Mouse (Mus musculus) v-Abl transformed pro-B cells (cell line): ENCODE data around the gene Med28.

Source experiments
- in situ Hi-C, 2 experiments: fragments of 400-800 bp; cut with MboI; formaldehyde crosslinking; loops; one replicate each; pipeline ENCODE4 v1.15.1; 2025; ENCODE audit not compliant: unreplicated experiment in 2 of 2

Gene Med28

DNA sequence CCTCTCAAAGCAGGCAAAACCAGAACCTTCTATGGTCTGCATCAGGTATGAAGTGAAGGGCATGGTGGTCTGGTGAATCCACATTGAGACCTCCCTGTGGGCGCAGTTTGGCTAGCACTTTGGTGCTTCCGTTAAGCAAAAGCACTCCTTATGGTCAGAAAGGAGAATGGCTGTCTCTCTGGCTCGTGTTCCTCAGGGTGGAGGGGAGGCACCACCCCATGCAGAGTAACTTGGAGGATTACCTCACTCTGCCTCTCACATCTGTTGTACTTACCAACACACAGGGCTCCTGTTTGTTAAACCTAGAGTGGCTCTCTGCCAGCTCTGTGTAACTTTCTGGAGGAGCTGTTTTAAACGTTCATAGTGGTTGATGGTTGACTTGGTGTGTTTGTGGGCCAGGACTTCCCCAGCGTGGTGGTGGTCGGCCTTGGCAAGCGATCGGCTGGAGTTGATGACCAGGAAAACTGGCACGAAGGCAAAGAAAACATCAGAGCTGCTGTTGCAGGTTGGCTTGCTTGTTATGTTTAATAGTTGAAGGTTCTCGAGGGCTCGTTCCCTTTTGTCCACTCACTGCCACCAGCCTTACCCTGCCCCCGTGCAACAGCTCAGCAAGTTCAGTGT, 23.0 kb upstream of the Med28 start:
- in situ Hi-C loops, result loop anchor here (25.0 kb wide), 1 partner anchor 365 kb away; the partner anchor contains the start of gene Lcorl (in 2 of the 2)

DNA sequence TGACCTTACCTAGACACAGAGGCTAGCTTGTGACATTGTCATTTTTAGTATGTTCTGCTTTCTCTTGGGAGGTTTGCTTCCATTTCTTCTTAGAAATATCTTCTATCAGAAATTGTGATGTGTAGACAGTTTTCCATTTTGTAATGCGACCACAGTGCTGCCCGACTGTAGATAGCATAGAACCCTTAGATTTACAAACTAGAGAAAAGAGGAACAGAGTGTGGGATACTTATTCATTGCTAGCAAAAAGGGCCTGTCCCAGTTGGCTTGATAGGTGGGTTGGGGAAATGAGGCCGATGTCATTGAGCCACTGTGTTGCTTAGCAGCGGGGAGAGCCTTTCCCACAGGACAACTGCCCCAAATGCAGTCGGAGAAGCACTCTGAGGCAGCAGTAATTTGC, 22.5 kb upstream of the Med28 start:
- in situ Hi-C loops, result loop anchor here (25.0 kb wide), 1 partner anchor 365 kb away; the partner anchor contains the start of gene Lcorl (in 2 of the 2)

DNA sequence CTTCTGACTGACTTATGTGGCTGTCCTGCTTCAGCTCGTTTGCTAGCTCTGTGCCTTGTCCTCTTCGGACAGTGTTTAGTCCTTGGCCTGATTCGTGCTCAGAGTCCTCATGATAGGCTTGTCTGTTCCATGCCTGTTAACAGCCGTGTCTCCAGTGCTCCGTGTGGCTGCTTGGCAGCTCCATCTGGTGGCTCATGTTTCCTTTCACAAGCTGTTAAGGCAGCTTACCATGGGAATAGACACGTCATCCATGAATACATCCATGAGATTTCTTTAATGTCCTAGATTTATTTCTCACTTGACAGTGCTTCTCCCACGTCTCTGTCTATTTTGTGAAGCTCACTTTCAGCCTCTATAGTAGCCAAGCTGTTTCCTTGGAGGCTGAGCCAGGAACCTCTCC, 10.0 kb upstream of the Med28 start:
- in situ Hi-C loops, result no loop called here

DNA sequence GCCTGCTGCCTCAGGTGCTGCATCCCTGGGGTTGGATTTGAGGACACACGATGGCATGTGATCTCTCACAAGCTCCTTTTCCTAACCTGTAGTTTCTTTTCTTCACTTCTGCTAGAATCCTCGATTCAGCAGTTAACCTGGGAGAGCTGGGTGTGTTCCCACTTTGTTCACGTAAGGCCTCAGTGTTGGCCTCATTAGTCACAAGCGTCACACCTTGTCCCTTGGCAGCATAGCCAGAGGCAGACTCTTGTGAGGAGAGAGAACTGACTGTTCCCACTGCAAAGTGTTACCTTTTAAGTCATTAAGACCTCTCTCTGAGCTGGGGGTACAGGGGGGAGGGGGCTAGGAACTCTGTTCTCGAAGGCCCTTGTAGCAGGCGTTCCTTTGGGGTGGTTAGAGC, 7.1 kb upstream of the Med28 start:
- in situ Hi-C loops, result no loop called here

DNA sequence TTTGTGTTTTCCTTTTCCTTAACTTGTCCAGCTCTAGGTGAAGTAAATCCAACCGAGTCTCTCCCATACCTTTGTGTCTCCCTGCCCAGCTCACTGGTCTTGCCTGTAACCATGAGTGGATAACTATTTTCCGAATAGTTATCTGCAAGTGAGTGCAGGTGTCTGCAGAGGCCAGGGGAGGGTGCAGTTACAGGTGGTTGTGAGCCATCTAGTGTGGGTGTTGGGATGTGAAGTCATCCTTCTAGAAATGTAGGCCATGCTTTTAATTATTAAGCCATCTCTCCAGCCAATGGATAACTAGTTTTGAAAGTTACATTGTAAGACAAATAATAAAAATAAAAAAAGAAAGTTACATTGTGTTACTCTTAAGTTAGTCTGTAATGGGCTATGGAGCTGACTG, 6.5 kb upstream of the Med28 start:
- in situ Hi-C loops, result no loop called here

DNA sequence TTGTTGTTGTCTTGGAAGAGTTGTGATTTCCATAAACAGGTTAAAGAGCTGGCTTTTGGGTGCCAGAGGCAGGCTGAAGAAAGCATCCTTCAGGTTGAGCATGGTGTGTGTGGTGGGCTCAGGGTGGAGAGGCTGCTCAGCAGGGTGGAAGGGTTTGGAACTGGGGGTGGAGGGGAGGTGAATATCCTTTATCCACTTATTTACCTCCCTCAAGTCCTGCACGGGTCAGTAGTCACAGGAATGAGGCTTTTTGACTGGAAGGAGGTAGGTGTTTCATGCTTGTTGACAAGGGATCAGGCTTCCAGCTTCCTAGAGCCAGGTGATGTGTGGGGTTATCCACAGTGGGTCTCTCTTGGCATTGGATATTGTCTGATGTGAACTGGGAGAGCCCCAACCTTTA, 5.4 kb upstream of the Med28 start:
- in situ Hi-C loops, result no loop called here

DNA sequence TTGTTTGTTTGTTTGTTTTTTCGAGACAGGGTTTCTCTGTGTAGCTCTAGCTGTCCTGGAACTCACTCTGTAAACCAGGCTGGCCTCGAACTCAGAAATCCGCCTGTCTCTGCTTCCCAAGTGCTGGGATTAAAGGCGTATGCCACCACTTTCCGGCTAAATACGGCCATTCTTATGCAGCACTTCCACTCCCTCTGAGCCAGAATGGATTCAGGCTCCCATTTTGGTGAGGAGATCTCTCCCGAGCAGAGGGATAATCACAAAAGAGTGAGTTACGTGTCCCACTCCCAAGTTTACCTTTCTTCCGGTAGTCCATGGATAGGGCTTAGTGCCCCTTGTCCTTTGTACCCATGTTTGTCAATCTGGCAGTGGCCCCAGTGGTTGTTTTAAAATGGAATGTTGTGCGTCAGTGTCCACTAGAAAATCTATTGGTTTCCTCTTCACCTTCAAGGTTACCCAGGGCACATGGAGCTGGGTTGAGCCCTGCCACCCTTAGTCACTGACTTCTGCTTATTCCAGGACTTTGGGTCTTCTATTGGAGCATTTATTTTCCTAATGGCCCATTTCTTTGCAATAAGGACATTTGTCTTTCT, 4.8 kb upstream of the Med28 start:
- in situ Hi-C loops, result no loop called here

DNA sequence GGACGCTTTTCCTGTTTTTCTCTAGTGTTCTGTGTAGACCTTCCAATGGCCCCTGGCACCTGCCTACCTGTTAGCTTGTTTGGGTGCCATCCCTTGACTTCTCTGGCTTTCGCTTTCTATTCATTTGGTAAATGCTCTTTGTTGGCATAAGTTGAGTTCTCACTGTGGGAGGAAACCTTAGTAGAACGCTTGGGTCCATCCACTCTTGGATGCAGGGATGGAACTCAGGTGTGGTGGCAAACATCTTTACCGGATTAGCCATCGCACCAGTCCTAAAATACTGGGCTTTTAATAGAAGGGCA, 731 bp downstream of the Med28 start:
- in situ Hi-C loops, result no loop called here

DNA sequence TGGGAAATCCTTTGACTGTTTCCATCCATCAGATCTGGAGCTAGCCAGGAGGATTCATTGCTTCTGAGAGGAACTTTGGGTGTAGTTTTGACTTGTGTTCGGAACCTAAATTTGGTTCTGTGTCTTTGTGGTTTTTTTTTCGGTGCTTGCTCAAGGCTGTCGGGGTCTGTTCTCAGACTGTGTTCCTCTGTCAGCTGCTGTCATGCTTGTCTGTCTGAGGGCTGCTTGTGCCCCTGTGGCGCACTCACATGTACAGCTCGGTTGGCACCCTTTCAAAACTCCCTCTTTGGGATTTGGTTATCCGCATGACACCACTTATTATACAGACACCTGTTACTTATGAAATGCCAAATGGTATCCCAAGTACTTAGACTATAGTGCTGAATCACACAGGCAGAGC, 1.6 kb downstream of the Med28 start:
- in situ Hi-C loops, result no loop called here

DNA sequence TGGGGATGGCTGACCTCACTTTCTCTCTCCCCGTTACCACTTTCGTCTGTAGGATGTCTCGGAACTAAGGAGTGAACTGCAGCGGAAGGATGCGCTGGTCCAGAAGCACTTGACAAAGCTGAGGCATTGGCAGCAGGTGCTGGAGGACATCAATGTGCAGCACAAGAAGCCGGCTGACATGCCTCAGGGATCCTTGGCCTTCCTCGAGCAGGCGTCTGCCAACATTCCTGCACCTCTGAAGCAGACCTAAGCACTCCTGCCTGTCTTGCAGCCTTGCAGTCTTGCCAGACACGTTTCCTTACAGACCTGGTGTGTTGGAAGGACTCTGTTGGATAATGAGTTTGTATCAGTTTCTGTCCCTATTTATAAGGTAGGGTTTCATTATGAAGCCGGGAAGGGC, 5.1 kb downstream of the Med28 start:
- in situ Hi-C loops, result no loop called here

DNA sequence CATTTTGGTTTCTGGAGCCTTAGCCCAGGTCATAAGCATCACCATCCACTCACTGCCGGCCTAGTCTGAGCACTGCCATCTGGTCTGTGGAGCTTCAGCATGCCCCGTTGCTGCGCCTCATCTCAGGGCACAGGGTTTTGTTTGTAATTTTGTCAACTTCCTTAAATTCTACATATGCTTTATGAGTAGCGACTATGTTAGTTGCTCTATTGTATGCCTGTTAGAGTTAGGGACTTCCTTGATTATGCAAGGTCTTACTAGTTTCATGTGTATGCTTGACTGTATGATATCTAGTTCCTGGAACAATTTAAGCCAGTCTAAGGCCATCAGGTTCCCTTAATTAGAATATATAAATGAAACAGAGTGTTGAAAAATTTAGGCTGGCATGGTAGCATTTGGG, 6.3 kb downstream of the Med28 start:
- in situ Hi-C loops, result no loop called here

DNA sequence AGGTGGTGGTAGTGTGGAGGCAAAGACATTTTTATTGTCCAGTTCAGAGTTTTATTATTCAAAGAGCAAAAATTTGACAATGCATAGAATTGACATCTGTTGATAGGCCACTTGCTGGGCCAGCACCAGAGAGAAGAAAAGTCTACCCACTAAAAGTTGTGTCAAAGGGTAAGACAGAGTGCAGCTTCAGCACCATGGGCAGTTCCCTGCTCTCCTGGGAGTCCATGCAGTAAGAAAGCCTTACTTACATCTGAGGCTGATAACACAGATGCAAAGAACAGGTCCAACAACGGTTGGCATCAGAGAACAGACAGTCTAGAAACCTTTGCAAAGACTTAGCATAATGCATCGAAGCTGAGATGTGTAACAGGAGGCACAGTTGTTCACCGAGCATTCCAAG, 9.7 kb downstream of the Med28 start:
- in situ Hi-C loops, result loop anchor here (5.0 to 10.0 kb wide), 3 partner anchors 55 to 228 kb away; no protein-coding TSS in a partner anchor

DNA sequence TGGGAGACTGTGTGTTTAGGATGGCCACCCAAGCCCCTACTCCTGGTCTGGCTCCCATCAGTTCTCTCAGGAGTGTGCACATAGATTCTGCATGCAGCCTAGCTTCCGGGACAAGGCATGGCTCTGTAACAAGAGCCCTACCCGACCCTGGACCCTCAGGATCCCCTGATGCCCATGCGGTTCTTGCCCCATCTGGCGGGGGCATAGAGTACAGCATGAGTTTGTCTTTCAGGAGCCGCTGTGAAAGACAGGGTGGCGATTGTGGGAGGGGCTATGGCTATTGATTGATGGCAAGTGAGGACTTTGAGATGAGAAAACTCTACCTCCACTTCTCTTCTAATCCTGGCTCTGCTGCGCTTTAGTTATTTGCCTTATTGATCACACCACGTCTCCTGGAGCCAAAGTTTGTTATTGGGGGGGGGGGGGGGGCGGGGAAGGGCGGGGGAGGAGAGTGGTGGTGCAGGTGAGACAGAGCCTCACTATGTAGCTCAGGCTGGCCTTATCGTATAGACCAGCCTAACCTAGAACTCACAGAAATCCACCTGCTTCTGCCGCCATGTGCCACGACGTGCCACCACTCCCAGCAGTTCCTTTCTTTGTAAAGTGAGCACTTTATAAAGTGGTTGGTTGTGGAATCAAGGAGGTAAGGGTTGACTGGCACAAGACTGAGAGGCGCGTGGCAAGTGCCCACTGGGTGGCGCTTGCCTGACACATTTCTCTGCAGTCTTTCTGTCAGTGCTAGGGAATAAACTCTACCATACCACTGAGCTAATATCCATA, 14.5 kb downstream of the Med28 start:
- in situ Hi-C loops, result loop anchor here (5.0 to 10.0 kb wide), 5 partner anchors 60 to 813 kb away; partner anchors contain the start of gene Ncapg (in 2 of the 2)

DNA sequence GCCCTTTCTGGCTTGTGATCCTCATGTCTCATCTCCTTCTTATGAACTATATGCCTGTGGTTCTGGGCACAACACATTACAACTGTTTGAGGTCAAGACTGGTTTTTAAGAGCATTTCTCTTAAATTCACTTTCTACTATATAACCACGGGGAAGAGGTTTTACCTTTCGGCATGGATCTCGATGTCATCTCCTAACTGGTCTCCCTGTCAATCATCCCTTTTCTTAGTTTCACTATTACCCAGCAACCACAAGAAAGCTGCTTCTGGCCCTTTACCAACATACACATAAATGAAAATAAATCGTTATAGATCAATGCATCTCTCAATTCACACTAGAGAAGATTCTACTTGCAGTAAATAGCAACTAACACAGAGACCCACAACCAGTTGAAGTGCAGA, 15.1 kb downstream of the Med28 start:
- in situ Hi-C loops, result loop anchor here (5.0 to 10.0 kb wide), 4 partner anchors 60 to 812 kb away; partner anchors contain the start of gene Ncapg (in 2 of the 2)

DNA sequence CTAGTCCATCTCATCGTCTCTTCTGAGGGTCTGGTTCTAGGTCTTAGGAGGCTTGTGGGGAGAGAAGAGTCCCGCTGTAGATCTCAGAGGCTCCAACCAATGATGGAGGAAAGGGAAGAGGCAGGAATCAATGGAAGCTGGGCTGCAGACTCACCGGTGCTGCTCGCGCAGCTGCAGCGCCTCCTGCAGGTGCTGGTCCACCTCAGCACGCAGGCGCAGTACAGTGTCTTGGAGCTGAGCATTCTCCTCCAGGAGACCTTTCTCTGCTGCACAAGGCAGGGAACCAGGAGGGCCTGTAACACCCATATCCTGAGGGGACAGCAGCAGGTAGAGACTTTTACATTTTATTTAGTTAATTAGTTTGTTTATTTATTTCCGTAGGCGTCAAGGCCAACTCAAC, 19.5 kb downstream of the Med28 start:
- in situ Hi-C loops, result loop anchor here (5.0 to 10.0 kb wide), 4 partner anchors 65 to 808 kb away; partner anchors contain the start of gene Ncapg (in 2 of the 2)

DNA sequence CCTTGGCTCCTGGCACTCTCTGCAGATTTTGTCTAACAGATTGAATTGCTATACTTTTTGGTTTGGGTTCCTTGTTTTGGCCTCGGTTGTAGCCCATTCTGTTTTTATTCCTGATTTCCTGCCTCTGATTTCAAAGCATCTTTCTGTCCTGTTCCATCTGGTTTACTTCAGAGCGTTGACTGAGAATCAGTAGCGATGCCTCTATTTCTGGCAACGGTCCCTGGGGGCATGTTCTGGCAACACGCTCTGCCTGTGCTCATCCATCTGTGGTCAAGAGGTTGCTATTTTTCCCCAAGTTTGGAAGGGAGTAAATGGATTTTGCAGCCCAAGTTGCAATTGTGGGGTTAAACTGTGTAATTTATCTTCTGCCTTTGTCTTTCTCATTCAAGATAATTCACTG, 23.3 kb downstream of the Med28 start:
- in situ Hi-C loops, result no loop called here

DNA sequence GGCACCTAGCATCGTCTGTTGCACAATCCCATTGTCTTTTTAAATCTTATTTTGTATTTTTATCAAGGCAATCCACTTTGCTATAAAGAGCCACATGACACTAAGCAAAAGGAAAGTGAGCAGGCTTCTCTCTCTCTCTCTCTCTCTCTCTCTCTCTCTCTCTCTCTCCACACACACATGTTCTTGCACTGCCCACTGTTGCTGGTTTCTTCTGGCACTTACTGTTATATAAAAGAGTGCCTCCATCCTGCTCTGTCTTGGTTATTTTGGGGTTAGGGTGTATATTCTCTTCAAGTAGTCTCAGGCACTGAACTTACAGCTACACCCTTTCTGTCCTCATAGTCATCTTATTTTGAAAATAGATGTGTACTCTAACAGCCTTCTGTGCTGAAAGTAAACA, 29.6 kb downstream of the Med28 start:
- in situ Hi-C loops, result no loop called here

DNA sequence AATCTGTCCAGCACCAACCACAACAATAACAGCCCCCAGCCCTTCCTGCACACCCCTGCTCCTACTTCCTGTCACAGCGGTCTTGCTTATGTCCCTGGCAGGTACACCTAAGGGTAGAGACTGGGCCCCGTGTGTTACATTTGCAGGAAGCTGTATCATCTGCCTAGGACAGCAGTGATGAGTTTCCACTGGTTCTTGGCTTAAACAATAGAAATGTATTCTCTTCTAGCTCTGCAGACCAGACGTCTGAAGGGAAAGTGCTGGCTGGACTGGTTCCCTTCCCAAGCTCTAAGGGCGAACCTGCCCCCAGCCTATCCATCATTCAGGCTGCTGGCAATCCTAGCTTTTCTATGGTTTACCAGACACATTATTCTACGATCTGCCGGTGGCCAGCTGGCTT, 44.0 kb downstream of the Med28 start:
- in situ Hi-C loops, result no loop called here

DNA sequence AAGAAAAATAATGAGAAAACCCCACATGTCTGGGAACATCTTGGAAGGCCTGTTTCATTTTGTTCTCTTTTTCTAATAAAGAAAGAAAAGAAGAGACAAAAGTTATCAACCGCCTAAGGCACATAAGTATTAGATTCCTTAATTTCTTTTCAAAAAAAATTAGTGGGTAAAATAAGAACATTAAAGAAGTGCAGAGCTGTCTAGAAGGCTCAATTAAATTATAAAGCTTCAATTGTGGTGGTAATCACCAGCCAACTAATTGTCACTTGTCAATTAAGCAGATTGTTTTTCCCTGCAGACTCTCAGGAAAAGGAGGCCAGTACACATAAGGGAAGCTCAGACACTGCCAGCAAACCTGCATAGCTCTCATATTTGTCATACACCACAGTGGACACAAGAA, 45.8 kb downstream of the Med28 start:
- in situ Hi-C loops, result no loop called here

DNA sequence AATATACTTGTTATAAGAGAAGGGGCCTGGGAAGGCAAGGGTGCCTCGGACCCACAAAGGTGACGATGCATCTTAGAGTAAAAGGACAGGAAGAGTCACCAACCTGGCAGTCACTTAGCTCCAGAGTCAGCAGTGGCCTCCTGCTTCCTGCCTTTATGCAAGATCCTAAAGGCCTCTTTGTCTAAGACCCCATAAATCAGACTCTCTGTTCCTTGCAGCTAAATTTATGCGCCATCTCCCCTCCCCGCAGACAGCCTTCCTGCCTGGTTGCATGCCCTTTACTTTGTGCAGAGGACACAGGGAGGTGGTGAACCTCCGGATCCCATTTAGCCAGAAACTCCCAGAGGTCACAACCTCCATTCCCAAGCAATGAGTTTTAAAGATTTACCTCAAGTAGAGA, 52.8 kb downstream of the Med28 start:
- in situ Hi-C loops, result no loop called here

DNA sequence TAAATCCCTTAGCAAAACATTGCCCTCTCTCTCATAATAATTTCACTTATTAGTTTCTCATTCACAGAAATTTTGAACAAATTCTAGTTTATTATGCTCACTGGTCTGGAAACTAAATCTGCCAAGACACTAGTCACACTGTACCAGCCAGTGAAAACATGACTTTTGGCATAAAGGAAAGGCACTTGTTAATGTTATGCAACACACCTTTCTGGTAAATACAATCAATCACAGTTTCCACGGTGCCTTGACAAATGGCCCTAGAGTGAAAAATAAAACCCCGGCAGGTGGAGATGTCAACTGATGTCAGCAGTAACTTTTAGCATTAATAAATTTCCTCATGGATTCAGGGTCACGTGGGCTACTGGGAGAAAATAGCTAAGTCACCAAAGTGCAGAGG, 56.7 kb downstream of the Med28 start:
- in situ Hi-C loops, result no loop called here

DNA sequence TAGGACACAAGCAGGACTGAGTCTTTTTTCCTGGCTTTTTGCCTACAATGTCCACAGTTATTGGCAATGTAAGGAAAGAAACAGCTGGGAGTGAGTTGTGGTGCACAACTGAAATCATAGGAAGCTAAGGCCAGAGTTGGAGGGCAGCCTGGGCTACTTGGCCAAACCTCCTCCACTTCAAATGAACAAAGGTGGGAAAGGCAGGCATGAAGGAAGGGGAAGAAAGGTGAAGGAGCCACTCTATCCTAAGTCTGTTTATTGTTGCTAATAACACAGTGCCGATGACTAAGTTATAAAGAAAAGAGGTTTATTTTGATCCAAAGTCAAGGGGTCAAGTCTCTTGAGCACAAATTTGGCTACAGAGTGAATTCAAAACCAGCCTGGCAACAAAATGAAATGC, 57.3 kb downstream of the Med28 start:
- in situ Hi-C loops, result no loop called here
